Mouse (Mus musculus): ENCODE results near the gene Cib3. TPM values are rescaled to one million over a fixed set of nuclear protein-coding genes. Genes with fewer than 3 reads are reported as not detected.

Gene Cib3
- polyA plus RNA-seq, 1 experiment = 0.11 TPM

Other genes starting within 250 kb of the Cib3 start
- 3.6 TPM in 2 replicates for gene Cyp4f18, start 203.2 kb downstream of the Cib3 start, polyA plus RNA-seq (2012; rRNA removed)
- not detected in 2 replicates for gene Olfr372, start 171.6 kb downstream of the Cib3 start, polyA plus RNA-seq (2012; rRNA removed)
- gene Olfr373, start 129.7 kb downstream of the Cib3 start, polyA plus RNA-seq (2012; rRNA removed) = not detected in 2 replicates
- gene Olfr374, start 105.8 kb downstream of the Cib3 start, polyA plus RNA-seq (2012; rRNA removed) = not detected in 2 replicates
- gene Tpm4, start 77.9 kb downstream of the Cib3 start, polyA plus RNA-seq (2012; rRNA removed) = 200 and 234 TPM in 2 replicates
- 82.2 and 89.4 TPM in 2 replicates for gene Rab8a, start 51.6 kb downstream of the Cib3 start, polyA plus RNA-seq (2012; rRNA removed)
- gene Hsh2d, start 23.2 kb downstream of the Cib3 start, polyA plus RNA-seq (2012; rRNA removed) = 0.23 and 0.24 TPM in 2 replicates
- gene Gm11034, start 799 bp upstream of the Cib3 start, polyA plus RNA-seq (2012; rRNA removed) = not detected in 2 replicates
- gene Fam32a, start 6.9 kb upstream of the Cib3 start, polyA plus RNA-seq (2012; rRNA removed) = 70.7 and 77.4 TPM in 2 replicates
- 75.1 TPM in 2 replicates for gene Ap1m1, start 27.2 kb upstream of the Cib3 start, polyA plus RNA-seq (2012; rRNA removed)
- 6.2 and 8.5 TPM in 2 replicates for gene Gm10282, start 92.4 kb upstream of the Cib3 start, polyA plus RNA-seq (2012; rRNA removed)
- gene Klf2, start 106.2 kb upstream of the Cib3 start, polyA plus RNA-seq (2012; rRNA removed) = 32.4 and 36.7 TPM in 2 replicates
- 52.1 and 54.6 TPM in 2 replicates for gene Eps15l1, start 208.6 kb upstream of the Cib3 start, polyA plus RNA-seq (2012; rRNA removed)
- 0.98 and 1.2 TPM in 2 replicates for gene Calr3, start 231.0 kb upstream of the Cib3 start, polyA plus RNA-seq (2012; rRNA removed)
- gene 1700030K09Rik, start 231.0 kb upstream of the Cib3 start, polyA plus RNA-seq (2012; rRNA removed) = 8.7 and 9.3 TPM in 2 replicates